8 mouse cellular contexts compared by ENCODE assay signal in genomic region chr2:157566260-157566952, GRCm38 (mm10). TPM values are rescaled to one million over a fixed set of nuclear protein-coding genes. Genes with fewer than 3 reads are reported as not detected.
DNase-seq lines count a peak whose midpoint lies in the region; ATAC-seq lines count a peak whose summit lies in the region.

No protein-coding gene starts in this region.

- peak overlapping the region; percentile 84 to 92 for H3K27ac ChIP-seq in heart, embryonic 14.5 days (replicated peaks in 1 of 2; ENCODE audit: control insufficient read depth in 1 of 2, insufficient read depth in 1 of 2, low read depth in 2 of 2, low read length in 2 of 2)
- peak overlapping the region; percentile 75 for H3K27ac ChIP-seq in liver, embryonic 12.5 days

- ATAC-seq in heart, embryonic 14.5 days (ENCODE audit: insufficient number of reproducible peaks, insufficient read depth, low FRiP score, low read depth) = peak; percentile 79
- ATAC-seq in liver, embryonic 12.5 days = peak; percentile 85

- H3K4me2 ChIP-seq in heart, embryonic 14.5 days (ENCODE audit: low read length) = peak overlapping the region; percentile 91
- peak overlapping the region; percentile 88 for H3K4me2 ChIP-seq in liver, embryonic 12.5 days

- H3K27me3 ChIP-seq in heart, embryonic 14.5 days (ENCODE audit: control insufficient read depth, insufficient read depth, low read length) = no peaks in the 10 kb centered on the region
- H3K27me3 ChIP-seq in liver, embryonic 12.5 days (replicated peaks) = peaks cover 25% of the 10 kb centered on the region
- no peaks in the 10 kb centered on the region for H3K27me3 ChIP-seq in splenic B cell, adult 2 months (ENCODE audit: control insufficient read depth, insufficient read depth, low read length, poor library complexity, severe bottlenecking)

- peak; percentile 83 to 91 for DNase-seq in CD8-positive naive resting alpha-beta T cell, adult 2 months (ENCODE audit: low read depth in 2 of 2, low spot score in 2 of 2)
- DNase-seq in c-Kit-positive CD71-negative TER-119-negative erythroid progenitor cells, embryonic 14.5 days (ENCODE audit: low read depth) = peak; percentile 67
- peak; percentile 84 for DNase-seq in fibroblast of lung, adult 2 months (ENCODE audit: low read depth)
- DNase-seq in kidney, postnatal 10 days = peak; percentile 90
- DNase-seq in naive thymus-derived CD4-positive, alpha-beta T cell, adult 2 months (ENCODE audit: low read depth) = peak; percentile 96
- DNase-seq in splenic B cell, adult 2 months (ENCODE audit: low read depth, low spot score) = peak; percentile 92

- WGBS in heart, embryonic 14.5 days = under 1% methylated on average over 36 of the region's 36 CpGs
- under 1% methylated on average over 36 of the region's 36 CpGs for WGBS in liver, embryonic 12.5 days (ENCODE audit: insufficient replicate concordance)

- H3K4me3 ChIP-seq in heart, embryonic 14.5 days (ENCODE audit: control insufficient read depth in 1 of 2, insufficient read depth in 1 of 2, low read depth in 1 of 2, low read length in 2 of 2) = peak overlapping the region; percentile 74 to 98
- H3K4me3 ChIP-seq in liver, embryonic 12.5 days = peak overlapping the region; percentile 85

- H3K4me1 ChIP-seq in heart, embryonic 14.5 days (ENCODE audit: control insufficient read depth in 2 of 2, insufficient read depth in 2 of 2, low read length in 2 of 2) = peaks cover 2 to 17% of the 10 kb centered on the region in 2 experiments; a peak in 3 of 4 replicates
- peaks cover 28% of the 10 kb centered on the region for H3K4me1 ChIP-seq in liver, embryonic 12.5 days

- H3K9me3 ChIP-seq in heart, embryonic 14.5 days (ENCODE audit: control insufficient read depth, low read length) = peaks cover 8% of the 10 kb centered on the region; the same call in 1 of the 2 replicates
- H3K9me3 ChIP-seq in liver, embryonic 12.5 days (replicated peaks) = peaks cover 2% of the 10 kb centered on the region; the same call in 1 of the 2 replicates

- peaks cover 14% of the 10 kb centered on the region for H3K36me3 ChIP-seq in heart, embryonic 14.5 days (ENCODE audit: control insufficient read depth, insufficient read depth, low read length)
- peaks cover 11% of the 10 kb centered on the region for H3K36me3 ChIP-seq in liver, embryonic 12.5 days
- H3K36me3 ChIP-seq in splenic B cell, adult 2 months (ENCODE audit: control insufficient read depth, insufficient read depth, low read length, poor library complexity, severe bottlenecking) = no peaks in the 10 kb centered on the region

- peak overlapping the region; percentile 97 for H3K9ac ChIP-seq in heart, embryonic 14.5 days (ENCODE audit: low read length)
- peak overlapping the region; percentile 86 for H3K9ac ChIP-seq in liver, embryonic 12.5 days

RNA-seq across cellular contexts. Expression of gene Blcap, which starts 4.7 kb away (rescaled TPM):
- 41.0 and 41.6 TPM in 2 replicates for polyA plus RNA-seq in heart, embryonic 14.5 days (2014; fragmentation: Nextera tagmentation; extraction: Ambion mirVana)
- 12.3 and 13.4 TPM in 2 replicates for polyA plus RNA-seq in liver, embryonic 12.5 days (2016; fragmentation: Nextera tagmentation; extraction: Ambion mirVana)

RNA-seq across cellular contexts. Expression of gene Nnat, which starts 6.5 kb away (rescaled TPM):
- 34.0 and 71.8 TPM in 2 replicates for polyA plus RNA-seq in heart, embryonic 14.5 days (2014; fragmentation: Nextera tagmentation; extraction: Ambion mirVana)
- polyA plus RNA-seq in liver, embryonic 12.5 days (2016; fragmentation: Nextera tagmentation; extraction: Ambion mirVana) = 79.0 and 80.8 TPM in 2 replicates

Comparison
In these comparisons a context has a peak if more than half of its experiments do, and no peak if none do; other contexts are left out.
1. Peak in every context shown above with its lines: DNase-seq, ATAC-seq, H3K4me3 ChIP-seq and H3K27ac ChIP-seq.